Mouse (Mus musculus) hindbrain, postnatal 0 days (tissue): ENCODE results near the gene Lsm7. TPM values are rescaled to one million over a fixed set of nuclear protein-coding genes. Genes with fewer than 3 reads are reported as not detected.

Source experiments
- ATAC-seq: fragments of 200-750 bp; cut with Nextera tagmentation; 2 replicates; pipeline ENCODE4 v1.8.0; 2017; ENCODE audit warnings: mild to moderate bottlenecking, moderate TSS enrichment, moderate library complexity
- DNase-seq: peaks from one replicate; pipeline ENCODE4 v3.0.0-alpha.2; 2015; ENCODE audit warnings: low spot score
- H3K27ac ChIP-seq: fragments of 300-500 bp; sonication (generic); 2 replicates; pipeline ENCODE4 v1.5.1; 2014; ENCODE audit warnings: mild to moderate bottlenecking
- H3K27me3 ChIP-seq: fragments of 300-500 bp; sonication (generic); 2 replicates; pipeline ENCODE4 v1.6.1; 2014; ENCODE audit warnings: low read length, mixed read lengths; ENCODE audit not compliant: insufficient read depth
- H3K36me3 ChIP-seq: fragments of 300-500 bp; sonication (generic); 2 replicates; pipeline ENCODE4 v1.6.1; 2014; ENCODE audit warnings: low read length, mixed read lengths; ENCODE audit not compliant: insufficient read depth
- H3K4me1 ChIP-seq: fragments of 300-500 bp; sonication (generic); 2 replicates; pipeline ENCODE4 v1.6.1; 2014; ENCODE audit warnings: antibody characterized with exemption, low read length, mixed read lengths; ENCODE audit not compliant: insufficient read depth
- H3K4me2 ChIP-seq: fragments of 300-500 bp; sonication (generic); 2 replicates; pipeline ENCODE4 v1.6.1; 2014; ENCODE audit warnings: low read depth, mild to moderate bottlenecking, low read length, moderate library complexity, mixed read lengths
- H3K4me3 ChIP-seq: fragments of 300-500 bp; sonication (generic); 2 replicates; pipeline ENCODE4 v1.5.1; 2014; ENCODE audit warnings: low read length
- H3K9ac ChIP-seq: fragments of 300-500 bp; sonication (generic); replicated peaks from 2 replicates; pipeline ENCODE4 v1.6.1; 2014; ENCODE audit warnings: mild to moderate bottlenecking, low read length, moderate library complexity, mixed read lengths
- H3K9me3 ChIP-seq: fragments of 300-500 bp; sonication (generic); 2 replicates; pipeline ENCODE4 v1.6.1; 2016; ENCODE audit warnings: low read length, mixed read lengths
- CTCF ChIP-seq: IDR thresholded peaks from 2 replicates; pipeline ENCODE4 v1.5.1; 2016; ENCODE audit warnings: antibody characterized with exemption, control low read depth, low read depth
- WGBS: fragments of 180-500 bp; shearing (Covaris S2); extraction: QIAGEN DNeasy Blood & Tissue Kit; methylation state at CpG from one replicate; pipeline ENCODE4 v1.1.7; 2014; 5-methylcytosine and 5-hydroxymethylcytosine counted together
- polyA plus RNA-seq: library from polyadenylated mRNA; unstranded; fragments of >200 nt; fragmentation: Nextera tagmentation; extraction: Ambion mirVana; gene quantifications from 2 replicates; pipeline ENCODE4 v1.2.1, GENCODE M21; 2015
- total RNA-seq: library from RNA; depleted of rRNA; stranded (reverse); fragments of >200 nt; gene quantifications from 2 replicates; pipeline ENCODE4 v1.2.3, GENCODE M21; 2014

Lsm7 gene
- total and polyA plus RNA-seq, 2 experiments from 2014 or later, result 189 to 279 TPM

GRCm38 (mm10) chr10:80824827-80825226 lies 30.2 kb downstream of the Lsm7 start:
- H3K4me3 ChIP-seq, result no peak overlapping the region
- H3K9me3 ChIP-seq, result no peaks in the 10 kb centered on the region
- H3K4me2 ChIP-seq, result no peak overlapping the region
- 73% methylated on average over 2 of the region's 2 CpGs for WGBS
- no peak overlapping the region for H3K9ac ChIP-seq
- DNase-seq (no peak), ATAC-seq (no peak)
- peaks cover 5% of the 10 kb centered on the region; the same call in 1 of the 2 replicates for H3K4me1 ChIP-seq
- H3K36me3 ChIP-seq, result peaks cover 7% of the 10 kb centered on the region
- H3K27me3 ChIP-seq, result no peaks in the 10 kb centered on the region
- TF ChIP-seq CTCF, result no peak
- no peak overlapping the region for H3K27ac ChIP-seq

DNA sequence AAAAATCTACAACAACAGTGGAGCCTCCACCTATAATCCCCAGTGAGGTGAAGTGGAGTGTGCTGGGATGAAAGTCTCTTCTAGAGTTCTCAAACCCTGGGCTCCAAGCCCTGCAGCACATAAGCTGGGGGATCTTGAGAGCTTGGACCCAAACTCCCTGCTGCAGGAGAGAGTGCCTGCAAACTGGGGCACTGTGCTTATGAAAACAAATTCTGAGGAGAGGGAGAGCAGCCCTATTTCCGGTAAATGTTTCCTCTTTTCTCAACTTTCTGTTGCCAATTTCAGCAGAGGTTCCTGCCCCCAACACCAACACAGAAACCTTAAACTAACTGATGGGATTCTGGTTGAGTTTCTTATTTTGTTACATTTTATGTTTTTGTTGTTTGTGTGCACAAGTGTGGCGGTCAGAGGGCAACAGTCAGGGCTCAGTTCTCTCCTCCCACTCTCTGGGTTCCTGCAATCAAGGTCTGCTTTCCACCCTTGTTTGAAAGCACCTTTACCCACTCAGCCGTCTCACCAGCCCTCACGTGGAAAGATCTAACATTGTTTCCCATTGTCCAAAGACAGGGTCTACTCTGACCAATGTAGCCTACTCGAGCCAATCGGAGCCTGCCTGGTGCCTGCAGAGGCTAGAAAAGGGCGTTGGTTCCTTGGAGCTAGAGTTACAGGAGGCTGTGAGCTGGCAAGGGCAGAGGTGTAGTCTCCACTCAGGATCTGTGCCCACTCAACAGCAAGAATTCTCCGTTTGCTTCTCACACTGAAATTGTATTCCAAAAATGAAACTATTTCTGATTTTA lies 31.0 kb downstream of the Lsm7 start:
- no peak for ATAC-seq
- H3K36me3 ChIP-seq, result no peaks in the 10 kb centered on the region; the same call in 1 of the 2 replicates
- no peak overlapping the region for H3K9ac ChIP-seq
- TF ChIP-seq CTCF, result no peak
- no peak overlapping the region for H3K4me2 ChIP-seq
- peaks cover 5% of the 10 kb centered on the region; the same call in 1 of the 2 replicates for H3K4me1 ChIP-seq
- 69% methylated on average over 8 of the region's 8 CpGs for WGBS
- no peak for DNase-seq
- H3K4me3 ChIP-seq, result no peak overlapping the region
- H3K9me3 ChIP-seq, result no peaks in the 10 kb centered on the region
- no peak overlapping the region for H3K27ac ChIP-seq
- no peaks in the 10 kb centered on the region for H3K27me3 ChIP-seq

DNA sequence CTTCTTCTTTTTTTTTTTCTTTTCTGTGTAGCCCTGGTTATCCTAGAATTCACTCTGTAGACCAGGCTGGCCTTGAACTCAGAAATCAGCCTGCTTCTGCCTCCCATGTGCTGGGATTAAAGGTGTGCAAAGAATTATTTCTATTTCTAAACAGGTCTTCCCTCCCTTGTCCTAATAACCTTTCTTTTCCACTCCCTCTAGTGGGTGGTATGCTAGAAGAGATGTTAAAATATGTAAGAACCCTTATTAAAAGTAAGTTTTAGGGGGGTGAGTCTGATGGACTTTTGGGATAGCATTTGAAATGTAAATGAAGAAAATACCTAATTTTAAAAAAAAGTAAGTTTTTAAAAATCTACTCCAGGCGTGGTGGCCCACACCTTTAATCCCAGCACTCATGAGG lies 31.7 kb downstream of the Lsm7 start:
- no peak for TF ChIP-seq CTCF
- no peaks in the 10 kb centered on the region for H3K36me3 ChIP-seq
- WGBS, result 88% methylated on average over 1 of the region's 1 CpGs

GRCm38 (mm10) chr10:80822528-80822927 lies 32.5 kb downstream of the Lsm7 start:
- DNase-seq (no peak), ATAC-seq (no peak)
- no peaks in the 10 kb centered on the region for H3K9me3 ChIP-seq
- 89% methylated on average over 5 of the region's 5 CpGs for WGBS
- peaks cover under 1% of the 10 kb centered on the region; the same call in 1 of the 2 replicates for H3K4me1 ChIP-seq
- TF ChIP-seq CTCF, result no peak
- no peaks in the 10 kb centered on the region for H3K36me3 ChIP-seq
- no peak overlapping the region for H3K4me2 ChIP-seq
- H3K27ac ChIP-seq, result no peak overlapping the region
- no peak overlapping the region for H3K4me3 ChIP-seq
- no peaks in the 10 kb centered on the region for H3K27me3 ChIP-seq
- H3K9ac ChIP-seq, result no peak overlapping the region

More for the DNA sequence above, 31.7 kb downstream of the Lsm7 start:
- Histone ChIP-seq H3K4me2 (no peak overlapping the region), H3K9me3 (no peaks in the 10 kb centered on the region), H3K9ac (no peak overlapping the region), H3K4me1 (peaks cover 5% of the 10 kb centered on the region; the same call in 1 of the 2 replicates), H3K27me3 (no peaks in the 10 kb centered on the region), H3K27ac (no peak overlapping the region), H3K4me3 (no peak overlapping the region)
- DNase-seq, result no peak
- no peak for ATAC-seq

GRCm38 (mm10) chr10:80821991-80822390 lies 33.0 kb downstream of the Lsm7 start:
- H3K4me1 ChIP-seq, result no peaks in the 10 kb centered on the region
- no peaks in the 10 kb centered on the region for H3K36me3 ChIP-seq
- WGBS, result 42% methylated on average over 2 of the region's 2 CpGs
- DNase-seq (peak; percentile 28), ATAC-seq (no peak)
- H3K9me3 ChIP-seq, result no peaks in the 10 kb centered on the region
- H3K4me2 ChIP-seq, result no peak overlapping the region
- TF ChIP-seq CTCF, result peak; percentile 65
- H3K9ac ChIP-seq, result no peak overlapping the region
- no peak overlapping the region for H3K27ac ChIP-seq
- H3K4me3 ChIP-seq, result no peak overlapping the region
- H3K27me3 ChIP-seq, result no peaks in the 10 kb centered on the region

DNA sequence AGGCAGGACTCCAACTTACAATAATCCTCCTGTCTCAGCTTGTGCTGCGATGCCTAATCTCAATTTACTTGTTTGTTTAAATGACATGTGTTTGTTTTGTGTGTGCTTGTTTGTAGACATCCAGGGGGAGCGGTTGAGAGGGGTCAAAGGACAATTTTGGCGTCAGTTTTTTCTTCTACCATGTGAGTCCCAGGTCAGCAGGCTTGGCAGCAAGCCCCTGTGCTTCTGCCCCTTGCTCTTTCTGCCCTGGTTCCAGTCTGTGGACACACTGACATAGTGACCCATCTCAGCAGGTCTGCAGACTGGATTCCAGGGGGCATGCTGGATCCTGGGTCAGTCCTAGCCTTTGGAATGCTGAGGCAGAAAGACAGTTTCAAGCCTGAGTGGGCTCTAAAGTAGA lies 35.6 kb downstream of the Lsm7 start:
- no peaks in the 10 kb centered on the region for H3K27me3 ChIP-seq
- TF ChIP-seq CTCF, result no peak
- 45% methylated on average over 3 of the region's 3 CpGs for WGBS
- DNase-seq (no peak), ATAC-seq (no peak)
- H3K9me3 ChIP-seq, result no peaks in the 10 kb centered on the region
- H3K9ac ChIP-seq, result 0 out of 2 replicates have a peak overlapping the region, but pooled peaks have one; percentile 13
- H3K36me3 ChIP-seq, result no peaks in the 10 kb centered on the region
- H3K4me3 ChIP-seq, result no peak overlapping the region
- H3K27ac ChIP-seq, result no peak overlapping the region
- no peak overlapping the region for H3K4me2 ChIP-seq
- no peaks in the 10 kb centered on the region for H3K4me1 ChIP-seq

DNA sequence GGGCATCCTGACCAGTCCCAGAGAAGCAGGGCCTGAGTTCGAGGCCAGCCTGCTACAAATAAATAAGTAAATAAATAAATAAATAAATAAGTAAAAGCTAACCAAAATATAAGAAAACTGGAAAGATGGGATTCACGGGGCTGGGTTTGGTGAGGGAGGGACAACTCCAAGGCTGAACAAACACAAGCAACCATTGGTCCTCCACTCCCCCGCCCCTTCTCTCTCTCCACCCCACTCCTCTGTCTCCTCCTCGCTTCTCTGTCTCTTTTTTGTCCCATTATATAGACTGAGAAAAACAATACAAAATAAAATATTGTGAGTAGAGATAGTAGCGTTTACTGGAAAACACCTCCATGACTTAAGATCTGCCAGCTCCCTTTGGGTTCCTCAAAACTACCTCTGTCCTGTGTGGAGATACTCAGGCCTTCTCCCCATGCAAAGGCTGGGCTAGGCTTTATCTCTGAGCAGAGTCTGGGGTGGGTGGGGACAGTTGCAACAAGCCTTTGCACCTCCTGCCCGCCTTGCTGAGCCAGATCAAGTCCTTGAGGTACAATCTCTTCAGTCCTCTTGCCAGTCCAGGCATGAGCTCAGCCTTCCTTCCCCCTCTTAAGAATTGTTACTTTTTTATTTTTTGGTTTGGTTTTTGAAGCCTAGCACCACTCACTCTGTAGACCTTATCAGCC lies 36.3 kb downstream of the Lsm7 start:
- 60% methylated on average over 6 of the region's 6 CpGs for WGBS
- H3K4me2 ChIP-seq, result no peak overlapping the region
- ATAC-seq (no peak), DNase-seq (no peak)
- no peaks in the 10 kb centered on the region for H3K9me3 ChIP-seq
- no peak overlapping the region for H3K4me3 ChIP-seq
- TF ChIP-seq CTCF, result no peak
- no peak overlapping the region for H3K9ac ChIP-seq
- no peaks in the 10 kb centered on the region for H3K27me3 ChIP-seq
- no peaks in the 10 kb centered on the region for H3K36me3 ChIP-seq
- no peak overlapping the region for H3K27ac ChIP-seq
- no peaks in the 10 kb centered on the region for H3K4me1 ChIP-seq
